Mouse (Mus musculus): ENCODE results near the gene Esam.

GRCm38 (mm10) chr9:37554838-37555748 is 27.2 kb downstream of the Esam start, which contains the start of gene Siae:
- TF ChIP-seq POLR2A (IDR thresholded peaks at IDR 0.05; ENCODE audit: insufficient read depth, low read depth, low read length) (no peak), CTCF (IDR thresholded peaks at IDR 0.05; ENCODE audit: insufficient read depth, low read depth, low read length) (no peak)
